Mouse (Mus musculus): ENCODE measurements around the gene Gpr89.

- TF ChIP-seq CTCF (IDR thresholded peaks at IDR 0.05; ENCODE audit: low read depth, low read length) (no peak), POLR2A (IDR thresholded peaks at IDR 0.05; ENCODE audit: borderline replicate concordance, low read depth, low read length) (no peak)
These were observed 2.7 kb downstream of the Gpr89 start for GRCm38 (mm10) chr3:96902336-96902999.

Data from bone marrow macrophage, adult 2 months (primary cell).